In the genomic region with DNA sequence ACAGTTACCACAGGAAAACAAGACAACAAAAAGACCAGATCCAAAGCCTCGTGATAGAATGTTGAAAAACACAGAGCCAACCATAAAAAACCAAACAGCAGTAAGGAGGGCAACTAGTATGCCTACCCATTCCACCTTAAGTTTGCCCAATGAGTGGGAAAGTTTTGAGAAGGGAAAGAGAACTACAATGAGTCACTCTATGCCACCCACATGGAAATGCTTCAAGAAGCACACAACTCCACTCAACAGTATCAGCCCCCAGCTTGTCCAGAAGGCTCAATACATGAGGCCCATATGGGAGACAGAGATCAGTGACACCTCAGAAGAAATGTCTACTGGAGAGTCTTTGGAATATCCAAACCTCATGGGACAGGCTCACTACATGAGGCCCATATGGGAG, we compare ENCODE assay signal across 34 mouse cellular contexts.
"Had no signal": no experiment of that assay in that cellular context is flagged by ENCODE, and none has a peak within 500 bp of the region (broad histone marks: within the 10 kb centered on the region; RNA-seq: fewer than 3 reads in every experiment).

No protein-coding gene starts in this region.

- DNase-seq: heart, postnatal 10 days; heart, postnatal 14 days; heart, postnatal 36 days; heart, postnatal 4 days; kidney, adult 11 months; kidney, adult 18-20 months; kidney, adult 2 months; kidney, adult 8-10 months; kidney, adult 9 months; kidney, postnatal 10 days; kidney, postnatal 14 days; kidney, postnatal 25 days; kidney, postnatal 36 days; kidney, postnatal 4 days; layer of hippocampus, adult 9-11 months; layer of hippocampus, postnatal 36 days had no signal

- H3K4me1 ChIP-seq: heart, embryonic 10.5 days; heart, embryonic 12.5 days; heart, embryonic 13.5 days; heart, embryonic 15.5 days; hindbrain, embryonic 10.5 days; hindbrain, embryonic 12.5 days; hindbrain, embryonic 13.5 days; hindbrain, embryonic 15.5 days; intestine, embryonic 15.5 days; kidney, embryonic 15.5 days had no signal

- H3K36me3 ChIP-seq: heart, embryonic 10.5 days; heart, embryonic 12.5 days; heart, embryonic 13.5 days; heart, embryonic 15.5 days; hindbrain, embryonic 10.5 days; hindbrain, embryonic 12.5 days; hindbrain, embryonic 13.5 days; hindbrain, embryonic 15.5 days; intestine, embryonic 15.5 days; kidney, embryonic 15.5 days had no signal

- H3K27me3 ChIP-seq: heart, embryonic 12.5 days; heart, embryonic 13.5 days; heart, embryonic 15.5 days; hindbrain, embryonic 12.5 days; hindbrain, embryonic 13.5 days; hindbrain, embryonic 15.5 days; intestine, embryonic 15.5 days; kidney, embryonic 15.5 days had no signal

- H3K4me3 ChIP-seq: heart, embryonic 10.5 days; heart, embryonic 12.5 days; heart, embryonic 13.5 days; heart, embryonic 15.5 days; hindbrain, embryonic 10.5 days; hindbrain, embryonic 12.5 days; hindbrain, embryonic 13.5 days; hindbrain, embryonic 15.5 days; intestine, embryonic 15.5 days; kidney, embryonic 15.5 days; layer of hippocampus, adult 2 months had no signal

- ATAC-seq: hindbrain, embryonic 16.5 days; hindbrain, postnatal 0 days; inflammation-experienced regulatory T-cells, adult 6 months; intestine, embryonic 15.5 days; intestine, embryonic 16.5 days; intestine, postnatal 0 days had no signal

- H3K27ac ChIP-seq: heart, embryonic 10.5 days; heart, embryonic 13.5 days; heart, embryonic 15.5 days; hindbrain, embryonic 10.5 days; hindbrain, embryonic 12.5 days; hindbrain, embryonic 13.5 days; hindbrain, embryonic 14.5 days; hindbrain, embryonic 15.5 days; hindbrain, postnatal 0 days; intestine, embryonic 15.5 days; kidney, embryonic 15.5 days; kidney, postnatal 0 days; layer of hippocampus, adult 2 months had no signal
